Mouse (Mus musculus): Measurements from ENCODE around the gene Zfp105. TPM values are rescaled to one million over a fixed set of nuclear protein-coding genes. Genes with fewer than 3 reads are reported as not detected.

The Zfp105 gene
- polyA plus RNA-seq, 1 experiment from 2014 or later, result 24.5 TPM

Other genes with a start within 250 kb of the Zfp105 start
- 0.04 TPM in 1 of 2 replicates, not detected in the other for gene Topaz1, start 175.7 kb upstream of the Zfp105 start, polyA plus RNA-seq (2015; fragmentation: Nextera tagmentation; extraction: Ambion mirVana)
- gene Tcaim, start 117.5 kb upstream of the Zfp105 start, polyA plus RNA-seq (2015; fragmentation: Nextera tagmentation; extraction: Ambion mirVana), result 7.5 and 8.6 TPM in 2 replicates
- gene Gm35549, start 79.0 kb upstream of the Zfp105 start, polyA plus RNA-seq (2015; fragmentation: Nextera tagmentation; extraction: Ambion mirVana), result 0.62 and 0.73 TPM in 2 replicates
- 78.0 and 80.8 TPM in 2 replicates for gene Zfp445, start 57.1 kb upstream of the Zfp105 start, polyA plus RNA-seq (2015; fragmentation: Nextera tagmentation; extraction: Ambion mirVana)
- gene Zkscan7, start 37.4 kb upstream of the Zfp105 start, polyA plus RNA-seq (2015; fragmentation: Nextera tagmentation; extraction: Ambion mirVana), result 5.6 and 5.9 TPM in 2 replicates
- gene 1110059G10Rik, start 27.9 kb downstream of the Zfp105 start, polyA plus RNA-seq (2015; fragmentation: Nextera tagmentation; extraction: Ambion mirVana), result 35.2 and 35.7 TPM in 2 replicates
- 70.1 and 73.7 TPM in 2 replicates for gene Kif15, start 28.0 kb downstream of the Zfp105 start, polyA plus RNA-seq (2015; fragmentation: Nextera tagmentation; extraction: Ambion mirVana)
- 22.0 and 25.6 TPM in 2 replicates for gene Tmem42, start 98.3 kb downstream of the Zfp105 start, polyA plus RNA-seq (2015; fragmentation: Nextera tagmentation; extraction: Ambion mirVana)
- gene Tgm4, start 111.7 kb downstream of the Zfp105 start, polyA plus RNA-seq (2015; fragmentation: Nextera tagmentation; extraction: Ambion mirVana), result 0.55 and 0.59 TPM in 2 replicates
- gene Zdhhc3, start 190.1 kb downstream of the Zfp105 start, polyA plus RNA-seq (2015; fragmentation: Nextera tagmentation; extraction: Ambion mirVana), result 72.1 and 74.7 TPM in 2 replicates
- 99.4 and 104 TPM in 2 replicates for gene Exosc7, start 190.1 kb downstream of the Zfp105 start, polyA plus RNA-seq (2015; fragmentation: Nextera tagmentation; extraction: Ambion mirVana)
- 0.21 TPM in 1 of 2 replicates, not detected in the other for gene Clec3b, start 227.9 kb downstream of the Zfp105 start, polyA plus RNA-seq (2015; fragmentation: Nextera tagmentation; extraction: Ambion mirVana)

All from embryonic facial prominence, embryonic 13.5 days (tissue).